Mouse (Mus musculus) bone marrow macrophage, adult 2 months (primary cell): ENCODE data around the gene Igf2r.

Experiments used
- CTCF ChIP-seq: IDR thresholded peaks from 2 replicates; pipeline ENCODE4 v1.5.1; 2012; ENCODE audit warnings: low read depth, mild to moderate bottlenecking, low read length, moderate library complexity
- POLR2A ChIP-seq: IDR thresholded peaks from 2 replicates; pipeline ENCODE4 v1.6.1; 2012; ENCODE audit warnings: mild to moderate bottlenecking, low read depth, low read length, borderline replicate concordance

DNA sequence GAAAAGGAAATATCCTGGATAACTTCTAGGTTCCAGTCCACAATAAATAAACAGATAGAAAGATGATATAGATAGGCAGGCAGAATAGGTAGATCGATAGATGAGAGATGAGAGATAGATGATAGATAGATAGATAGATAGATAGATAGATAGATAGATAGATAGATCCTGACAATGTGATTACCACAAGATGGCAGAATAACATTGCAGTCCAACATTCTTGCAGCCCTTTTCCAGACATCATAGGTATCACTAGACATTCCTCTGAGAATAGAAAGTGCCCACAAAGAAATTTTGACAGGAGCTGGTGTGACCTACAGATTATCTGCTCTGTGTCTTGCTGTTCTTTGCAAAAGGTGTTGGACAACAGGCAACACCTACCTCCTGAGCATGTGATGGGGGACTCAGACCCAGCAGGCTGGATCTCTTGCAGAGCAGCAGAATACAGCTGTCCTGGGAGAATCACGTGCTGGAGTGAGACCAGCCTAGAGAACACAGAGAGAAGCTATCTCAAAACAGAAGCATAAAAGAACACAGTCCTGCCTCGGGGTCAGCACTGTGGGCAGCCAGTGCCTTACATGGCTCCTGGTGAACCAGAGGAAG lies 28.1 kb upstream of the Igf2r start:
- TF ChIP-seq CTCF = no peak
- TF ChIP-seq POLR2A = no peak
